15 mouse cellular contexts compared by ENCODE assay signal in the genomic region with DNA sequence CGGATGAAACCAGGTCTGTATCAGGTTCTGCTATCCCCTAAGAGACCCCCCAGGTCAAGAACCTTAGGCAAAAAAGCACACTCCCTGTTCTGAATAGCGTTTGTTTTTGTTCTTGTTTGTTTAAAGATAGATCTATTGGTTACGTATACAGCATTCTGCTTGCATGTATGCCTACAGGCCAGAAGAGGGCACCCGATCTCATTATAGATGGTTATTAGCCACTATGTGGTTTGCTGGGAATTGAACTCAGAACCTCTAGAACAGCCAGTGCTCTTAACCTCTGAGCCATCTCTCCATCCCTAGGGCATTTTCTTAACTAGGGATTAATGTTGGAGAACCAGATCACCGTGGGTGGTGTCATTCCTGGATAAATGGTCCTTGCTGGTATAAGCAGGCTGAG.
"Had no signal": no experiment of that assay in that cellular context is flagged by ENCODE, and none has a peak within 500 bp of the region (broad histone marks: within the 10 kb centered on the region; RNA-seq: fewer than 3 reads in every experiment).

No protein-coding gene starts in this region.

- H3K27ac ChIP-seq: limb, embryonic 15.5 days; liver, embryonic 15.5 days; midbrain, embryonic 15.5 days; neural tube, embryonic 13.5 days; stomach, postnatal 0 days had no signal

- H3K9ac ChIP-seq: limb, embryonic 15.5 days; liver, embryonic 15.5 days; lung, embryonic 14.5 days; midbrain, embryonic 15.5 days; neural tube, embryonic 13.5 days had no signal

- DNase-seq: kidney, adult 11 months; kidney, adult 9 months; kidney, postnatal 14 days; layer of hippocampus, postnatal 36 days; lung, embryonic 14.5 days; lung, postnatal 10 days; lung, postnatal 4 days; right cerebral cortex, adult 18-20 months; right cerebral cortex, postnatal 25 days had no signal

- H3K4me2 ChIP-seq: limb, embryonic 15.5 days; lung, embryonic 14.5 days; midbrain, embryonic 11.5 days; midbrain, embryonic 15.5 days; neural tube, embryonic 13.5 days had no signal

- ATAC-seq: midbrain, embryonic 15.5 days had no signal

- H3K27me3 ChIP-seq: midbrain, embryonic 15.5 days had no signal

- H3K36me3 ChIP-seq: limb, embryonic 15.5 days; liver, embryonic 15.5 days had no signal

- H3K9me3 ChIP-seq: limb, embryonic 15.5 days; liver, embryonic 15.5 days; midbrain, embryonic 15.5 days; neural tube, embryonic 13.5 days had no signal

- H3K4me3 ChIP-seq: limb, embryonic 15.5 days; midbrain, embryonic 15.5 days; neural tube, embryonic 13.5 days had no signal
